Mouse (Mus musculus) cerebellum, adult 18-20 months (tissue): ENCODE measurements around the gene Msi1.

Experiments used
- DNase-seq, 2 experiments: peaks; one replicate each; pipeline ENCODE4 v3.0.0; 2021

The Msi1 gene

DNA sequence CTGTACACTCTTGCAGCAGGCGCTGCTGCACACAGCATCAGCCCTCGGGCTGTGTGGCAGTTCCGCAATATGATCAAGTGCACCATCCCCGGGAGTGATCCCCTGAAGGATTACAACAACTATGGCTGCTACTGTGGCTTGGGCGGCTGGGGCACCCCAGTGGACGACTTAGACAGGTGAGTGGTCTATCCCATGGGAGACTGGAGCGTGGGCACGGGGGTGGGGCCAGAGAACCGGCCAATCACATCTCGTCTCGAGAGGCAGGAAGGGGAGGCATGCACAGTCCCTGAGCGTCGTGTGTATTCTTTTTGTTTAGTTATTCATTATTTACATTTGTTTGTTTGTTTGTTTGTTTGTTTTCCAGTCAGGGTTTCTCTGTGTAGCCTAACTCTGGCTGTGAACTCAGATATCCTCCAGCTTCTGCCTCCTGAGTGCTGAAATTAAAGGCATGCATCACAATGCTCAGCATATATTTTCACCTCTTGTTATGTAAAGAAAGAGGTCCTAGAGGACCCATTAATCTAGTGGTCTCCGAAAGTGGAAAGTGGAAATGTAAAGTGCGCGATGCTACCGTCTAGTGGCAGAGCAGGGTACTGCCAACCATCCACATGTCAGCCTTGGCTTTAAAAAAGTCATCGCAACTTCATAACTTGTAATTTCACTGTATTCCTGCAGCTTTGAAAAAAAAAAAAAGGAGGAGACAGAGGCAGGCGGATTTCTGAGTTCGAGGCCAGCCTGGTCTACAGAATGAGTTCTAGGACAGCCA lies 41.5 kb downstream of the Msi1 start:
- DNase-seq = peak; percentile 42 to 68

DNA sequence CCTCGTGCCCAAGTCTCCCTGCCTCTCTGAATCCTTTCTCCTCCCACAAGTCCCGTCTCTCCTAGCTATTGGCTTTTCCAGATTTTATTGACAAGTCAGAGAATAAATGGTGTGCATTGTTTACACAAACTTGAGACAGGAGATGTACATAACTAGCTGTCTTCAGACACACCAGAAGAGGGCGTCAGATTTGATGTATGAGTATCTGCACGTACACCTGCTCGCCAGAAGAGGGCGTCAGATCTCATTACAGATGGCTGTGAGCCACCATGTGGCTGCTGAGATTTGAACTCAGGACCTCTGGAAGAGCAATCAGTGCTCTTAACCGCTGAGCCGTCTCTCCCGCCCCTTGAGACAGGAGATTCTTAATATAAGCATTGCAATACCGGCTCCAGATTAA lies 43.8 kb downstream of the Msi1 start:
- no peak for DNase-seq

DNA sequence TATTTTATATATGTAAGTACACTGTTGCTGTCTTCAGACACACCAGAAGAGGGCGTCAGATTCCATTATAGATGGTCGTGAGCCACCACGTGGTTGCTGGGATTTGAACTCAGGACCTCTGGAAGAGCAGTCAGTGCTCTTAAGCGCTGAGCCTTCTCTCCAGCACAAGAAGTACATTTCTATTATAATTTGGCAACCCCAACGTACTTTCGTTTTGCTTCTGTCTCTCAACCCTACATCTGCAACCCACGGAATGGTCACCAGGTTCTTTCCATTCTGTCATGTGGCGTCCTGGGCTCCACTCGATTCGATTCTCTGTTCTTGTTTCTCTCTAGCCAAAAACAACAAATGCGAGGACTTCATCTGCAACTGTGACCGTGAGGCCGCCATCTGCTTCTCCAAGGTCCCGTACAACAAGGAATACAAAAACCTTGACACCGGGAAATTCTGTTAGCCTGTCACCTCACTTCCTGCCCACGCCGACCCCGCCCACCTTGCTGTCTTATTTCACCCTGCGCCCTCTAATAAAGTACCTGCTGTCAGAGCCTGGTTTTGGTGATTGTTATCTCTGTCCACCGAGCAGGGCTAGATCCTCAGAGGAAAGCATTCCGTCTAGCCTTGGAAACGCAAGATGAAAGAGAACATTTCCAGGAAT lies 44.9 kb downstream of the Msi1 start:
- no peak for DNase-seq

DNA sequence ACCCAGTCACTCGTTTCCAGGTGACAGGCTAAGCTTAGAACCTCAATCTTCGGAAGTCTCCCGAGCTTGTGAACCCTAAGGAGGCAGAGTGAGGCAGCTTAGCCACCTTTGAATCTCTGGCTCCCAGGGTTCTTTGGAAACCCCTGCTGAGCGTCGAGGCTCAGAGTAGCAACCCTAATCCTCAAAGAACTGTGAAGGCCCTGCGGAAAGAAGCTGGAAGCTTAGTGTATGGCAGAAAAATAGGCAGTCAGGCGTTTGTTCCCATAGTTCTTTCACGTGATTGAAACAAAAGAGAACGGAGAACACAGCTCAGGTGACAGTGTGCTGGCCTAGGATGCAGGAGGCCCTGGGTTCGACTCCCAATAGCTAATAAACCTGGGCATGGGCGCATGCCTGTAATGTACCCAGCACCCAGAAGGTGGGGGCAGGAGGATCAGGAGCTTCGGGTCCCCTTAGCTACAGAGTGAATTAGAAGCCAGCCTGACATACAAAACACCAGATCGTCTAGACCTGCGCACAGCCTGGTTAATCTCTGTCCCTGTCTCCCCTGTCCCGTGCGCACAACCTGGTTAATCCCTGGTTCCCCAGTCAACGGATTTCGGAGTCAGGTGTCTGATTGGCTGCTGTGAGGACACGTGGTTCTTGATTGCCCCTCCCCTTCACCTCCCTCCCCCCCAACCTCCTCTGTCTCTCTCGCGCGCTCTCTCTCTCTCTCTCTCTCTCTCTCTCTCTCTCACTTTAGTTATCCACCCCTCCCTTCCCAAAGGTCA lies 46.1 kb downstream of the Msi1 start:
- DNase-seq = peak; percentile 55 to 57

DNA sequence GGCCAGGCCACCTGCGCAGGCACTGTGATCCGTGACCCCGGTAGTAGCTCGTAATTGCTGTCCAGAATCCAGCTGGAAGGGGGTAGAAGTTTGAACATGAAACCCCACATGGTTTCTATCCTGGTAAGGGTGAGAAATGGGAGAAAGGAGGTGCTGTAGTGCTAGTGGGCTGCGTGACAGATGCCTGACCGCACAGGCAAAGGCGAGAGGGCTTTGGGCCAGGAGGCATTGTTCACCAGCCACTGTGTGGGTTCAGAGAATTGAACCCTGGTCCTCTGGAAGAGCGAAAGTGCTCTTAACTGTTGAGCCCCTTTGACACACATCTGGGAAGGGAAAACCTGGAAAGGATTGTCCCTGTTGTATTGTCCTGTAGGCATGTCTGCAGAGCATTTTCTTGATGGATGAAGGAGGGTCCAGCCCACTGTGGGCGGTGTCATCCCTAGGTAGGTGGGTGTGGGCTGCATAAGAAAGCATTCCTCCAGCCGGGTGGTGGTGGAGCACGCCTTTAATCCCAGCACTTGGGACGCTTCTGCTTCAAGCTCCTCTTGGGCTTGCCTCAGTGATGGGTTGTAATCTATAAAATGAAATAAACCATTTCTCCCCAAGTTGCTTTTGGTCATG lies 46.8 kb downstream of the Msi1 start:
- DNase-seq = no peak

DNA sequence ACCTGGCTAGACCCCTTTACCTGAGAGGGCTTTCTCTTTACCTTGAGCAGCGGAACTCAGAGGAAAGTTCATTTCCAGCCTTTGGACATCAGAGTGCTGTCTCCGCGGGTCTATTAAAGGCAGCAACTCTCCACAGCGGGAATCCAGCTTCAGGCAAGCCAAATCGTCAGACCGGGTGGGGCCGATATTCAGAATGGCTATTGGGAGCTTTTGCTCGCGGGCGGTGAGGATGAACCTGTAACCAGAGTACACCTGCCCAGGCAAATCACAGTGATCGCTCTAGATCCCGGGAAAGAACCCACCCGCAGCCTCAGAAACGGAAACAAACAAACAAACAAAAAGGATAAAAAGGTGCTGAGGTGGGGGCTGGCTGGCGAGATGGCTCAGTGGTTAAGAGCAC lies 50.2 kb downstream of the Msi1 start:
- no peak for DNase-seq

DNA sequence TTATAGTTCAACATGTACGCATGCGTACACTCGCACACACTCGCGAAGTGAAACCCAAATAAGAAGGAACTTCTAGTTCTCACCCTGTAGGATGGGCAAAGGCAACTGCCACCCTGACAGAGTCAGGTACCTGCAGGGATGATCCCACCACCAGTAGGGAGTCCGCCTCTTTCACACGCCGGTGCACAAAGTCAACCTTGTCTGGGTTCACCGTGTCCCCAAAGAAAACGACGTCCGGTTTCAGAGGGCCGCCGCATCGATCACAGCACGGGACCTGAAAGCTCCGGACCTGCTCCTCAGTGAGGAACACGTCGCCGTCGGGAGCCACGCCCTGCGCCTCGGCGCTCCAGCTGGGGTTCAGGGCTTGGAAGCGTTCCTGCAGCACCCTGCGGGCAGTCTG lies 50.7 kb downstream of the Msi1 start:
- no peak for DNase-seq

DNA sequence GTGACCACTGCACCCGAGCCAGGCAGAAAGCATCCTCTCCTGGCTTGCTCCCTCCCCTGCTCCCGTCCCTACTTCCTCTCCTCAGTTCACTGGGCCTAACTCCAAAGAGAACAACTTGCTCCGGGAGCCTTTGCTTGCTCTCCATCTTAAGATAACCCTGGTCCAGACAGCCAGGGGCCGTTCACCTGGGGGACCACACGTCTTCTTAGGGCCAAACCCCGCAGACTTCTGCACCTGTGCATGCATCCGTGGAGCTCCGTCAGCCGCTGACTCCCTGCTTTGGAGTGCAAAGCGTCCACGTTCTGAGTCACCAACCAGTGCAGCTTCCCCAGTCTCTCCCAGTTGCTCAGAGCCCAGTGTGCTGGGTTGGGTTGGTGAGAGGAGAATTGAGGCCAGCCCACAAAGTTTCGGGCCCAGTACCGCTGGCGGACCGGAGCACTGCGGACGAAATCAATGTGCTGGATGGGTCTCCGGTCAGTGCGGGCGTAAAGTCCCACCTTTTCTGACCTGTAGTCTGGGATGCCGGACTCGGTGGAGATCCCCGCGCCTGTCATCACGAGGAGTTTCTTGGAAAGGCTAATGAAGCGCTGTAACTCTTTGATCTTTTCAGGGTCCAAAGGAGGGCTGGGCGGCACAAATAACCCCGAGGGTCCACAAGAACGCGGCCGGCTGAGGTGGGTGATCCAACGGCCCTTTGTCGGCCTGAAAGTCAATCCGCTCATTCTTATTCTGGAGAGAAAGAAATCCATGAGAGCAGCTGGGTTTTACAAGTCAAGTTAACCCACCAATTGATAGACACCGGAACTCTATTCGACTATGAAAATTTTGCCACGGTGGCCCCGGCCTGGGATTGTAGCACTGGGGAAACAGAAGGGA lies 53.2 kb downstream of the Msi1 start:
- DNase-seq = peak in 1 of 2 experiments; percentile 45

DNA sequence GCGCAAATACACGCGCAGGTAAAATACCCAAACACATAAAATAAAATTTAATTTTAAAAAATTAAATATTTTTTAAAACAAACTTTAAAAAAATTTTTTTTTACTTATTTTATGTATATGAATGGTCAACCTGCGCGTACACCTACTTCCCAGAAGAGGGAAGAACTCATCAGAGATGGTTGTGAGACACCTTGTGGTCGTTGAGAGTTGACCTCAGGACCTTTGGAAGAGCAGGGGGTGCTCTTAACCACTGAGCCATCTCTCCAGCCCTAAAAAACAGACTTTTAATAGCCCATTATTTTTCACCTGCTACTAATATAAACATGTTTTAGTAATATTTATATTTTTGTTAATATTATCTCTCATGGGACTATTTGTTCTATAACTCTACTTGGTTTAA lies 54.0 kb downstream of the Msi1 start:
- no peak for DNase-seq

DNA sequence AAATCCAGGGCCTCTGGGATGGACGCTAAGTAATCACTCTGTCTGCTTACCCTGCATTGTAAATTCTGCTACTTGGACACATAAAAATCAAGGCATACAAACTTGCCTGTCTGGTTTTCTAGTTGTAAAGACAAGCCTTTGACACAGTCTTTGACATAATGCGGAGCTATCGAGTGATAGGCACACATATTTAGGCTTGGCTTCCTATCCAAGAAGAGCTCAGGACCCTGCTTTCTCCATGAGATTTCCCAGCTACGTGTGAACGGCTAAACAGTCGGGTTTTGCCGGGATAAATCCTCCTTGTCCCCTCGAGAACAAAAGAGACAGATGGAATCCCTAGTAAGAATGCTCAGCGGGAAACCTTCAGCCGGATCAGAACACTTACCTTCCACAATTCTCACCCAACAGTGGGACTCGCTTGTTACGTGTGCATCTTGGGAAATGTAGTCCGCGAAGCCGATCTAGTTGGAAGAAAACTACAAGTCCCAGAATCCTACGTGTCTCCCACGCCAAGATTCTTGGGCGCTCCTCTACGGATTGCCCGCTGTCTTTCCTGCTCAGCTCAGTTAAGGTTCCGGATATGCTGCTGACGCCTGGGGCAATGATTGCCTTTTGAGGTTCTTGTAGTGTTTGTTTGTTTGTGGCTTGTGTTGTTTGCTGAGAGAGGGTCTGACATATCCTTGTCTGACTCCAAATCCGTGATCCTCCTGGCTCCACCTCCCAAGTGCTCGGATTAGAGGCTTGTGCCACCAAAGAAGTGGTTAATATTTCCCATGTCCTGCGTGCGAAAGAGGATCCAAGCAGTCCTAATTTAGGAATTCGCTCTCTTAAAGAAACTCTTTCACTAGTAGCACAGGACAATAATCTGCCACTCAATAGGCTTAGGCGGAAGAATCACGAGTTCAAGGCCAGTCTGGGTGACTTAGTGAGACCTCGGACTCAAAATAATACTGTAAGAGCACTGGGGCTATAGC lies 54.8 kb downstream of the Msi1 start, which contains the start of gene Sirt4:
Sirt4 (minus strand) TSS at position 779 of the 974 bp plus-strand sequence.
- DNase-seq = peak; percentile 83 to 90

DNA sequence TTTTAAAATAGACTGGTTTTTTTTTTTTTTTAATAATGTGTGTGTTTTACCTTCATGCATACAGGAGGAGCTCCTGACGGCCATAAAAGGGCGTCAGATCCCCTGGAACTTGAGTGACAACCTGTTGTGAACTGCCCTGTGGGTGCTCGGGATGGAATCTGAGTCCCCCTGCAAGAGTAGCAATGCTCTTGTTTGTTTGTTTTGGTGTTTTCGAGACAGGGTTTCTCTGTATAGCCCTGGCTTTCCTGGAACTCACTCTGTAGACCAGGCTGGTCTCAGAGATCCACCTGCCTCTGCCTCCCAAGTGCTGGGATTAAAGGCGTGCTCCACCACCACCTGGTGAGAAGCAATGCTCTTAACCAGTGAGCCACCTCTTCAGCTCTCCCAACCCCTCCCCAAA lies 55.6 kb downstream of the Msi1 start:
- no peak for DNase-seq

DNA sequence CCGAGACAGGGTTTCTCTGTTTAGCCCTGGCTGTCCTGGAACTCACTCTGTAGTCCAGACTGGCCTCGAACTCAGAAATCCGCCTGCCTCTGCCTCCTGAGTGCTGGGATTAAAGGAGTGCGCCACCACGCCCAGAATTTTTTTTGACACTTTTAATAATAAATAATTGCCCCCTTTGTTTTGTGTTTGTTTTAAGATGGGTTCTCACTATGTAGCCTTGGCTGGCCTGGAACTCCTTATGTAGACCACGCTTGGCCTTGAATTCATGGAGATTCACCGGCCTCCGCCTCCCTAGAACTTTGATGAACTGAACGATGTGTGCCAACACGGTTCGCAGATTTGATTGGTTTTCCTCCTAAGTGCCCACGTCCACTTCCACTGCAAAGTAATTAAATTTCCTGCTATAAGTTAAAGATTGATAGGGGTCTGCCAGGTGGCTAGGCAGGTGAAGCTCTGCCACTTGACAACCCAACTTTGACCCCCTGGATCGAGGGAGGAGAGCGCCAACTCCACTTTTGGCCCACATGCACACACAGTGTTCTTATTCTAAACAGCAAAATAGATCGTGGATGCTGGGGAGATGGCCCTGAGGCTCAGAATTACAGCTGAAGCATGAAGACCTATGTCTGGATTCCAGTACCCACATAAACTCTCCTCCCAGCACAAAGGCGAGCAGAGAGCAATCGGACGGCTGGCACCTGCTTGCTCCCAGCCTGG lies 56.2 kb downstream of the Msi1 start:
- no peak for DNase-seq

DNA sequence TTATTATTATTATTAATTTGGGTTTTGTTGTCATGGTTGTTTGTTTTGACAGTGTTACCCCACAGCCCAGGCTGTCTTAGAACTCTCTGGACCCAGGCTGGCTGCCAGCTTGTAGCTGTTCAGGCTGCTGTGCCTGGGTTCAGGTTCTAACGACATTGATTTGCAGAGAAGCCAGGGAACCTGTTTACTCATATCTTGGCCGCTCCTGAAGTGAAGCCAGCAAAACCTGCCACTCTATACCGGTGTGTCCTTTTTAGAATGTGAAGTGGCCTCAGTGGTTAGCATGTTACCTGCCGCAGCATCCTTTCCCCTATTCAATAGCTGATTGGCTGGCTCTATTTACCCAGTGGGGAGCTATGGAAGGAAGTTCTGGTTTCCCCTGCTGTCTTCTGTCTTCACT lies 57.3 kb downstream of the Msi1 start:
- no peak for DNase-seq

DNA sequence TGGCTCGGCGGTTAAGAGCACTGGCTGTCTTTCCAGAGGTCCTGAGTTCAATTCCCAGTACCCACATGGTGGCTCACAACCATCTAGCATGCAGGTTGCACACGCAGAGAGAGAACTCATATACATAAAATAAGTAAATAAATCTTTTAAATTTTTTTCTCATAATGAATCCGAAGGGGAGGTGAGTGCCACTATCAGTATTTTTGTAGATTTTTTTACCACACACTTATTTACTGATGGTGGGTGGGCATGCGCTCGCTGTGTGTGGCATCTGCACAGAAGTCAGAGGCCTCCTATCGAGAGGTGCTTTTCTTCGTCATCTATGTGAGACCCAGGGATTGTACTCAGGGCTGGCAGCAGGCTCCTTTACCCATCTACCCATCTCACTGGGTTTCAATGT lies 58.0 kb downstream of the Msi1 start:
- no peak for DNase-seq

DNA sequence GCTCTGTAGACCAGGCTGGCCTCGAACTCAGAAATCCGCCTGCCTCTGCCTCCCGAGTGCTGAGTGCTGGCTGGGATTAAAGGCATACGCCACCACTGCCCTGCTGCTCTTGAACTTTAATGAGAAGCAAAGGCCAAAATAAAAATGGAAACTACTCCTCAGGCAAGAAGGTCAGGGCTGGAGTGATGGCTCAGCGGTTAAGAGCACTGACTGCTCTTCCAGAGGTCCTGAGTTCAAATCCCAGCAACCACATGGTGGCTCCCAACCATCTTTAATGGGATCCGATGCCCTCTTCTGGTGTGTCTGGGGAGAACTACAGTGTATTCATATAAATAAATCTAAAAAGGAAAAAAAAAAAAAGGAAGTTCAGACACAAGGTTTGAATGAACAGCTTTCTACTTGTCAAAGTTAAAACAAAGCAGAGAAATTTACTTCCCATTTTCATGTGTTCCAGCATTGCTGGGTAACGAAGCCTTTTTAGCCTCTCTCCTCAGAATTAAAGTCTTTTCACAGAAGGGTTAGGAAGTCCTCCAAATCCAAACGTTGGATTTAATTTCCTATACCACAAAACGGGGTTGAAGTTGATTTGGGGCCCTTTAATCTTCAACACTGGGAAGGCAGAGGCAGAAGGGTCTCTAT lies 58.7 kb downstream of the Msi1 start:
- DNase-seq = no peak

DNA sequence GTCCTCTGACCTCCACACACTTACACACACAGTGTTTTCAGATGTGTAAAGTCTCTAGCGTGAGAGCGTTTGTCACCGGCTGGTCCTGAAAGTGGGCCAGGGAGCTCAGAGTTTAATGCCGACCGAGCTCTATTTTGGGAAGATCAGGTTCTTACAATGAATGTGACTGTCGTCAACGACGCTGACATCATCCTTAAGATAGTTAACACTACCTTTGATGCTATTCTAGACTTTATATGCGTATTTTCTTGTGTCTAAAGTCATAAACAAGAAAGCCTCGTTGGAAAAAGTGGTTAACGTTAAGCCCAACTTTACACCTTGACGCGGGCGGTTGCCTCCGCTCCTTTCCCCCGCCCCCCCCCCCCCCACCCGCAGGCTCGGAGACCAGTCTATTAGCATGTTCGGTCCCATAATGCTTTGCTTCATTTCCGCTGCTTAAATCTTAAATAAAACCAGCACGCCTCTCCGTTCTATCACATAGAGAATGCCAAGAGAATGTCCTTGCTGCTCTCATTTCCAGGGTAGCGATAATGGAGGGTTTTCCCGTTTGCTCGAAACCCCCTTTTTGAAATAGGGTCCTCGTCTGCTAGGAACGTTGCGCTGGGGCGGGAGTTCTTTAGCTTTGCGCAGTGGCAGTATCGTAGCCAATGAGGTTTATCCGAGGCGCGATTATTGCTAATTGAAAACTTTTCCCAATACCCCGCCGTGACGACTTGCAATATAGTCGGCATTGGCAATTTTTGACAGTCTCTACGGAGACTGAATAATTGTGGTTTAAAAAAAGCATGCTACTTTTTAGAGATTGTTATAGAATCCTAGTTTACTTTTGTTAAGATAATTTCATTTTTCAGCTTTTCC lies 59.7 kb downstream of the Msi1 start:
- DNase-seq = peak; percentile 73 to 86

DNA sequence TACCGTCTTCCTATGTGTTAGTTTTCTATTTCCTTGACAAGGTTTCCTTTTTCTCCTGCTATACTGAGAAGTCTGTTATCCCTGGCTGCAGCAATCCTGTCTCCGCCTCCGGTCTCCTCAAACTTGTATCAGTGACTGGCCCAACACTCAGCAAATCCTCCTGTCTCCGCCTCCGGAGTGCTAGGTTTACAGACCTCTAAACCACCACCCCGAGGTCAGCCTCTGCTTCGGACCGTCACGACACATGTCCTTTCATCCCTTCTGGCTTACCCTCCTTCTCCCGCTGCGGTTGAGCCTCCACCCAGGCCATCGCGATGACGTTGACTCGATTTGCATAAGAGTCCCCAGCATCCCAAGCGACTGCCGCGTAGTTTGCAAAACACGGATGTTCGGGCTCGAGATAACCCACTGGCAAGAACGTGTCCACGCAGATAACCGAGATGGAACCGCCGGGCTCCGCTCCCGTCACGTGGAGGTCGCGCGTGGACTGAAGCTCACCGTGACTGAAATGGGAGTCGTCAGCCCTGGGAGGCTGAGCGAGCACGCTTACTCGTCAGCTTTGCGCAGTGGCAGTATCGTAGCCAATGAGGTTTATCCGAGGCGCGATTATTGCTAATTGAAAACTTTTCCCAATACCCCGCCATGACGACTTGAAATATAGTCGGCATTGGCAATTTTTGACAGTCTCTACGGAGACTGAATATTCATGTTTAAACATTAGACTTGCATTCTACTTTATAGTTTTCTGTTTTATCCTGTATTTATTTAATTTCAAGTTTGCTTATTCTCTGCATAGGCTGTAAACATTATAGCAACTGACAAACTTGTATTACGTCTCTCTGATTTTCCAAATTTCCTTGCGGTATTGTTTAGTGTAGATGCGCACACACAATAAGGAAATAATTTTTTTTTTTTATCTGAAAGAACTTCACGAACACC lies 60.6 kb downstream of the Msi1 start:
- DNase-seq = peak; percentile 89 to 91

DNA sequence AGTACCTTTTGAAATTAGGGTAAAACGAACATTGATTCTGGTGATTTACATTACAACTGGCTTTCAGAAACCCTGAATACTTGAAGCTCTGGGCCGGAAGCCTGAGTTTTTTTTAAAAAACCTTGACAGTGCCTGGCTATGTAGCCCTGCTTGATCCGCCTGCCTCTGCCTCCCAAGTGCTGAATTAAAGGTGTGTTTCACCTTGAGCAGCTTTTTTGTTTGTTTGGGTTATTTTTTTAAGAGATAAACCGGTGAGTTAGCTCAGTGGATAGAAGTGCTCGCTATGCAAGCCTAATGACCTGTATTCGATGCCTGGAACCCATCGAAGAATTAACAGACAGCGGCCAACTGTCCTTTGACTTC lies 61.2 kb downstream of the Msi1 start:
- no peak for DNase-seq
